Mouse (Mus musculus): Measurements from ENCODE around the gene 2810006K23Rik. TPM values are rescaled to one million over a fixed set of nuclear protein-coding genes. Genes with fewer than 3 reads are reported as not detected.

The 2810006K23Rik gene
- polyA plus RNA-seq, 1 experiment from 2014 or later: 21.7 TPM

DNA sequence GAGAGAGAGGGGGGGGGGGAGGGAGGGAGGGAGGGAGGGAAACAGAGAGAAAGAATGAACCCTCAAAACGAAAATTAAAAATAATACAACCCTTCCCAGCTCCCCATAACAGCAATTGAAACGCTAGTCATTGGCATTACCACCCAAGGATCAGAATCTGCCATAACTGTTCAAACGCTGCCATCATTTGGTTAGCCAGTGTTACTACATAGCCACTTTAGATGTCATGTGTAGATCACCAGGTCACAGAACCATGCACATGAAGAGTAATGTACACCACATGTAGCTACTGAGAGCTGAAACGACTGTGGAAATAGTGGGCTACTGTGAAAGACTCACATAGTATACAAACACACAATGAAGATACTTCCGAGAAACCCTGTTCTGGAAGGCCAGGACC is 60.0 kb downstream of the 2810006K23Rik start:
- ATAC-seq (ENCODE audit: insufficient read depth, low FRiP score, low TSS enrichment) (no peak), DNase-seq (ENCODE audit: low spot score) (no peak)
- no peaks in the 10 kb centered on the region for H3K4me1 ChIP-seq (ENCODE audit: control insufficient read depth, insufficient read depth, low read length)
- no peak overlapping the region for H3K4me3 ChIP-seq (ENCODE audit: low read depth, low read length)
- H3K9ac ChIP-seq (ENCODE audit: low read length): no peak overlapping the region
- H3K9me3 ChIP-seq (ENCODE audit: control insufficient read depth, low read length): no peaks in the 10 kb centered on the region
- H3K4me2 ChIP-seq (ENCODE audit: low read depth): no peak overlapping the region
- no peak overlapping the region for H3K27ac ChIP-seq (ENCODE audit: low read depth, low read length)
- H3K27me3 ChIP-seq (ENCODE audit: control insufficient read depth, insufficient read depth, low read length): no peaks in the 10 kb centered on the region
- 83% methylated on average over 5 of the region's 5 CpGs for whole genome bisulfite sequencing
- peaks cover 9% of the 10 kb centered on the region for H3K36me3 ChIP-seq (ENCODE audit: control insufficient read depth, insufficient read depth, low read length)

Other genes starting within 250 kb of the 2810006K23Rik start
- 1.7 TPM in 2 replicates for gene Abcb9, start 232.3 kb upstream of the 2810006K23Rik start, polyA plus RNA-seq (2014; fragmentation: Nextera tagmentation; extraction: Ambion mirVana)
- gene Ogfod2, start 215.8 kb upstream of the 2810006K23Rik start, polyA plus RNA-seq (2014; fragmentation: Nextera tagmentation; extraction: Ambion mirVana): 17.4 and 18.0 TPM in 2 replicates
- gene Arl6ip4, start 212.0 kb upstream of the 2810006K23Rik start, polyA plus RNA-seq (2014; fragmentation: Nextera tagmentation; extraction: Ambion mirVana): 84.7 and 88.9 TPM in 2 replicates
- gene Pitpnm2, start 78.3 kb upstream of the 2810006K23Rik start, polyA plus RNA-seq (2014; fragmentation: Nextera tagmentation; extraction: Ambion mirVana): 5.5 and 5.7 TPM in 2 replicates
- gene Mphosph9, start 117 bp upstream of the 2810006K23Rik start, polyA plus RNA-seq (2014; fragmentation: Nextera tagmentation; extraction: Ambion mirVana): 16.5 and 17.3 TPM in 2 replicates
- gene Cdk2ap1, start 35.0 kb downstream of the 2810006K23Rik start, polyA plus RNA-seq (2014; fragmentation: Nextera tagmentation; extraction: Ambion mirVana): 431 and 462 TPM in 2 replicates
- gene Sbno1, start 97.9 kb downstream of the 2810006K23Rik start, polyA plus RNA-seq (2014; fragmentation: Nextera tagmentation; extraction: Ambion mirVana): 87.0 and 88.2 TPM in 2 replicates
- gene Kmt5a, start 111.8 kb downstream of the 2810006K23Rik start, polyA plus RNA-seq (2014; fragmentation: Nextera tagmentation; extraction: Ambion mirVana): 115 and 121 TPM in 2 replicates
- 19.0 and 20.9 TPM in 2 replicates for gene Rilpl2, start 150.3 kb downstream of the 2810006K23Rik start, polyA plus RNA-seq (2014; fragmentation: Nextera tagmentation; extraction: Ambion mirVana)
- 14.7 TPM in 2 replicates for gene Snrnp35, start 155.0 kb downstream of the 2810006K23Rik start, polyA plus RNA-seq (2014; fragmentation: Nextera tagmentation; extraction: Ambion mirVana)
- gene Rilpl1, start 203.3 kb downstream of the 2810006K23Rik start, polyA plus RNA-seq (2014; fragmentation: Nextera tagmentation; extraction: Ambion mirVana): 21.3 and 23.2 TPM in 2 replicates
- 480 and 486 TPM in 2 replicates for gene Tmed2, start 212.6 kb downstream of the 2810006K23Rik start, polyA plus RNA-seq (2014; fragmentation: Nextera tagmentation; extraction: Ambion mirVana)
- gene Ddx55, start 224.8 kb downstream of the 2810006K23Rik start, polyA plus RNA-seq (2014; fragmentation: Nextera tagmentation; extraction: Ambion mirVana): 14.6 and 18.4 TPM in 2 replicates

Measured in neural tube, embryonic 11.5 days (tissue).